Mouse (Mus musculus): ENCODE results near the gene Gm17657. TPM values are rescaled to one million over a fixed set of nuclear protein-coding genes. Genes with fewer than 3 reads are reported as not detected.
A peak's percentile ranks its signal among the peaks of the same experiment; 100 is the strongest.

The Gm17657 gene
- polyA plus RNA-seq (2016; fragmentation: Nextera tagmentation; extraction: Ambion mirVana), result not detected in 2 replicates

GRCm38 (mm10) chr17:29549543-29550428, at the start of gene Gm17657, which contains the start of gene Tbc1d22b:
Gene Gm17657 (minus strand): TSS chr17:29549638.
Gene Tbc1d22b (plus strand): TSS chr17:29549785.
- WGBS, result under 1% methylated on average over 44 of the region's 44 CpGs
- H3K27ac ChIP-seq, result no peak within 1 kb of the TSS
- H3K4me1 ChIP-seq, result peaks cover 14% of the 10 kb centered on the region
- peak; percentile 97 for ATAC-seq (ENCODE audit: low FRiP score, low read depth)
- H3K4me2 ChIP-seq (replicated peaks), result peak within 1 kb of the TSS; percentile 99
- no peaks in the 10 kb centered on the region for H3K36me3 ChIP-seq
- no peaks in the 10 kb centered on the region for H3K27me3 ChIP-seq (replicated peaks)
- H3K4me3 ChIP-seq, result peak within 1 kb of the TSS; percentile 93
- H3K9me3 ChIP-seq, result no peaks in the 10 kb centered on the region
- H3K9ac ChIP-seq, result peak within 1 kb of the TSS; percentile 89

GRCm38 (mm10) chr17:29599051-29599450, 49.6 kb upstream of the Gm17657 start:
- no peak overlapping the region for H3K4me3 ChIP-seq
- no peaks in the 10 kb centered on the region for H3K27me3 ChIP-seq (replicated peaks)
- WGBS, result 93% methylated on average over 14 of the region's 14 CpGs
- H3K9ac ChIP-seq, result no peak overlapping the region
- H3K4me1 ChIP-seq, result peaks cover 17% of the 10 kb centered on the region
- H3K27ac ChIP-seq, result no peak overlapping the region
- no peak overlapping the region for H3K4me2 ChIP-seq (replicated peaks)
- H3K9me3 ChIP-seq, result no peaks in the 10 kb centered on the region
- ATAC-seq (ENCODE audit: low FRiP score, low read depth), result no peak
- peaks cover 59% of the 10 kb centered on the region for H3K36me3 ChIP-seq

- WGBS, result 56% methylated on average over 13 of the region's 13 CpGs
- Histone ChIP-seq H3K9me3 (no peaks in the 10 kb centered on the region), H3K4me3 (no peak overlapping the region), H3K4me1 (peaks cover 17% of the 10 kb centered on the region), H3K36me3 (peaks cover 46% of the 10 kb centered on the region), H3K9ac (no peak overlapping the region), H3K27ac (0 out of 2 replicates have a peak overlapping the region, but pooled peaks have one; percentile 20), H3K4me2 (replicated peaks) (no peak overlapping the region), H3K27me3 (replicated peaks) (no peaks in the 10 kb centered on the region)
- ATAC-seq (ENCODE audit: low FRiP score, low read depth), result peak; percentile 58
Measured at GRCm38 (mm10) chr17:29596771-29597132, 47.3 kb upstream of the Gm17657 start.

- peaks cover 17% of the 10 kb centered on the region for H3K4me1 ChIP-seq
- H3K9me3 ChIP-seq, result no peaks in the 10 kb centered on the region
- no peak overlapping the region for H3K9ac ChIP-seq
- H3K4me3 ChIP-seq, result no peak overlapping the region
- no peaks in the 10 kb centered on the region for H3K27me3 ChIP-seq (replicated peaks)
- H3K36me3 ChIP-seq, result peaks cover 48% of the 10 kb centered on the region
- H3K4me2 ChIP-seq (replicated peaks), result no peak overlapping the region
- no peak for ATAC-seq (ENCODE audit: low FRiP score, low read depth)
- WGBS, result 80% methylated on average over 15 of the region's 15 CpGs
- H3K27ac ChIP-seq, result 0 out of 2 replicates have a peak overlapping the region, but pooled peaks have one; percentile 20
Measured at GRCm38 (mm10) chr17:29595891-29596770, 46.7 kb upstream of the Gm17657 start.

- Histone ChIP-seq H3K27ac (no peak overlapping the region), H3K36me3 (peaks cover 27% of the 10 kb centered on the region), H3K9ac (no peak overlapping the region), H3K9me3 (no peaks in the 10 kb centered on the region), H3K27me3 (replicated peaks) (no peaks in the 10 kb centered on the region), H3K4me1 (peaks cover 16% of the 10 kb centered on the region), H3K4me3 (no peak overlapping the region), H3K4me2 (replicated peaks) (no peak overlapping the region)
- no peak; the same call in 1 of the 2 replicates for ATAC-seq (ENCODE audit: low FRiP score, low read depth)
- WGBS, result 26% methylated on average over 11 of the region's 11 CpGs
Measured at GRCm38 (mm10) chr17:29589221-29589898, 39.9 kb upstream of the Gm17657 start.

GRCm38 (mm10) chr17:29586921-29587320, 37.5 kb upstream of the Gm17657 start:
- 87% methylated on average over 9 of the region's 9 CpGs for WGBS
- ATAC-seq (ENCODE audit: low FRiP score, low read depth), result no peak
- no peak overlapping the region for H3K4me3 ChIP-seq
- H3K4me2 ChIP-seq (replicated peaks), result no peak overlapping the region
- H3K4me1 ChIP-seq, result peaks cover 16% of the 10 kb centered on the region
- no peaks in the 10 kb centered on the region for H3K9me3 ChIP-seq
- H3K27ac ChIP-seq, result no peak overlapping the region
- no peak overlapping the region for H3K9ac ChIP-seq
- H3K36me3 ChIP-seq, result peaks cover 41% of the 10 kb centered on the region
- no peaks in the 10 kb centered on the region for H3K27me3 ChIP-seq (replicated peaks)

GRCm38 (mm10) chr17:29585446-29585845, 36.0 kb upstream of the Gm17657 start:
- Histone ChIP-seq H3K4me1 (peaks cover 16% of the 10 kb centered on the region), H3K9ac (no peak overlapping the region), H3K27me3 (replicated peaks) (no peaks in the 10 kb centered on the region), H3K9me3 (no peaks in the 10 kb centered on the region), H3K4me3 (no peak overlapping the region), H3K4me2 (replicated peaks) (no peak overlapping the region), H3K36me3 (peaks cover 45% of the 10 kb centered on the region), H3K27ac (no peak overlapping the region)
- no peak for ATAC-seq (ENCODE audit: low FRiP score, low read depth)
- 98% methylated on average over 6 of the region's 6 CpGs for WGBS

- no peak for ATAC-seq (ENCODE audit: low FRiP score, low read depth)
- H3K27ac ChIP-seq, result no peak overlapping the region
- 72% methylated on average over 3 of the region's 3 CpGs for WGBS
- no peak overlapping the region for H3K4me2 ChIP-seq (replicated peaks)
- H3K36me3 ChIP-seq, result peaks cover 50% of the 10 kb centered on the region
- H3K4me1 ChIP-seq, result peaks cover 12% of the 10 kb centered on the region
- no peak overlapping the region for H3K9ac ChIP-seq
- H3K27me3 ChIP-seq (replicated peaks), result no peaks in the 10 kb centered on the region
- H3K4me3 ChIP-seq, result no peak overlapping the region
- H3K9me3 ChIP-seq, result no peaks in the 10 kb centered on the region
Measured at GRCm38 (mm10) chr17:29584737-29585136, 35.3 kb upstream of the Gm17657 start.

- Histone ChIP-seq H3K4me3 (no peak overlapping the region), H3K9me3 (no peaks in the 10 kb centered on the region), H3K36me3 (peaks cover 52% of the 10 kb centered on the region), H3K9ac (no peak overlapping the region), H3K27ac (no peak overlapping the region), H3K4me1 (peaks cover 8% of the 10 kb centered on the region), H3K4me2 (replicated peaks) (no peak overlapping the region), H3K27me3 (replicated peaks) (no peaks in the 10 kb centered on the region)
- WGBS, result 82% methylated on average over 5 of the region's 5 CpGs
- ATAC-seq (ENCODE audit: low FRiP score, low read depth), result no peak
Measured at GRCm38 (mm10) chr17:29584306-29584705, 34.9 kb upstream of the Gm17657 start.

GRCm38 (mm10) chr17:29583569-29583968, 34.1 kb upstream of the Gm17657 start:
- H3K9me3 ChIP-seq, result no peaks in the 10 kb centered on the region
- H3K4me3 ChIP-seq, result no peak overlapping the region
- H3K27me3 ChIP-seq (replicated peaks), result no peaks in the 10 kb centered on the region
- 90% methylated on average over 5 of the region's 5 CpGs for WGBS
- H3K4me2 ChIP-seq (replicated peaks), result no peak overlapping the region
- no peak overlapping the region for H3K9ac ChIP-seq
- peaks cover under 1% of the 10 kb centered on the region; the same call in 1 of the 2 replicates for H3K4me1 ChIP-seq
- peaks cover 60% of the 10 kb centered on the region for H3K36me3 ChIP-seq
- no peak for ATAC-seq (ENCODE audit: low FRiP score, low read depth)
- no peak overlapping the region for H3K27ac ChIP-seq

GRCm38 (mm10) chr17:29579579-29580126, 30.2 kb upstream of the Gm17657 start:
- no peak overlapping the region for H3K27ac ChIP-seq
- no peak overlapping the region for H3K4me2 ChIP-seq (replicated peaks)
- H3K9me3 ChIP-seq, result no peaks in the 10 kb centered on the region
- H3K4me1 ChIP-seq, result no peaks in the 10 kb centered on the region
- no peak for ATAC-seq (ENCODE audit: low FRiP score, low read depth)
- H3K36me3 ChIP-seq, result peaks cover 78% of the 10 kb centered on the region
- no peaks in the 10 kb centered on the region for H3K27me3 ChIP-seq (replicated peaks)
- WGBS, result 92% methylated on average over 4 of the region's 4 CpGs
- no peak overlapping the region for H3K9ac ChIP-seq
- H3K4me3 ChIP-seq, result no peak overlapping the region
